Mouse (Mus musculus): ENCODE measurements around the gene Mrpl20. TPM values are rescaled to one million over a fixed set of nuclear protein-coding genes. Genes with fewer than 3 reads are reported as not detected.

Mrpl20 gene
- total and polyA plus RNA-seq, 2 experiments = 29.7 to 72.4 TPM

- Histone ChIP-seq H3K9ac (ENCODE audit: low read depth, low read length) (peak overlapping the region; percentile 96), H3K79me2 (ENCODE audit: control insufficient read depth, insufficient read depth, low read length) (peaks cover 18% of the 10 kb centered on the region; the same call in 1 of the 2 replicates), H3K27ac (replicated peaks; ENCODE audit: insufficient read depth, low read depth, low read length) (peak overlapping the region; percentile 84), H3K4me3 (ENCODE audit: insufficient read depth, low read depth, low read length) (peak overlapping the region; percentile 84), H3K27me3 (ENCODE audit: control insufficient read depth, insufficient read depth, low read length) (no peaks in the 10 kb centered on the region), H3K36me3 (ENCODE audit: control insufficient read depth, insufficient read depth, low read length) (peaks cover 59% of the 10 kb centered on the region), H3K4me1 (ENCODE audit: control insufficient read depth, insufficient read depth, low read length) (peaks cover 14% of the 10 kb centered on the region; the same call in 1 of the 2 replicates)
- DNase-seq (ENCODE audit: extremely low read depth, low read depth, low spot score) = no peak
- under 1% methylated on average over 49 of the region's 49 CpGs for WGBS
- TF ChIP-seq CTCF (IDR thresholded peaks at IDR 0.05; ENCODE audit: low read depth, low read length) (no peak), POLR2A (IDR thresholded peaks at IDR 0.05; ENCODE audit: extremely low read depth, insufficient read depth, low read length) (no peak)
These were observed 10.0 kb downstream of the Mrpl20 start for GRCm38 (mm10) chr4:155812665-155813181.

- no peak for DNase-seq (ENCODE audit: extremely low read depth, low read depth, low spot score)
These were observed 14.9 kb downstream of the Mrpl20 start for GRCm38 (mm10) chr4:155817533-155817932.

GRCm38 (mm10) chr4:155821025-155821424 lies 18.3 kb downstream of the Mrpl20 start:
- TF ChIP-seq POLR2A (IDR thresholded peaks at IDR 0.05; ENCODE audit: extremely low read depth, insufficient read depth, low read length) (no peak), CTCF (IDR thresholded peaks at IDR 0.05; ENCODE audit: low read depth, low read length) (peak; percentile 13; the same call in 1 of the 2 replicates)
- peaks cover 87% of the 10 kb centered on the region for H3K36me3 ChIP-seq (ENCODE audit: control insufficient read depth, insufficient read depth, low read length)

More at GRCm38 (mm10) chr4:155817533-155817932, 14.9 kb downstream of the Mrpl20 start:
- H3K79me2 ChIP-seq (ENCODE audit: control insufficient read depth, insufficient read depth, low read length) = peaks cover 16% of the 10 kb centered on the region; the same call in 1 of the 2 replicates
- H3K4me1 ChIP-seq (ENCODE audit: control insufficient read depth, insufficient read depth, low read length) = peaks cover 9% of the 10 kb centered on the region; the same call in 1 of the 2 replicates
- H3K36me3 ChIP-seq (ENCODE audit: control insufficient read depth, insufficient read depth, low read length) = peaks cover 76% of the 10 kb centered on the region
- no peak overlapping the region for H3K9ac ChIP-seq (ENCODE audit: low read depth, low read length)
- H3K27me3 ChIP-seq (ENCODE audit: control insufficient read depth, insufficient read depth, low read length) = no peaks in the 10 kb centered on the region
- no peak for TF ChIP-seq POLR2A (IDR thresholded peaks at IDR 0.05; ENCODE audit: extremely low read depth, insufficient read depth, low read length)
- no peak for TF ChIP-seq CTCF (IDR thresholded peaks at IDR 0.05; ENCODE audit: low read depth, low read length)
- H3K27ac ChIP-seq (replicated peaks; ENCODE audit: insufficient read depth, low read depth, low read length) = no peak overlapping the region
- 55% methylated on average over 4 of the region's 4 CpGs for WGBS
- no peak overlapping the region for H3K4me3 ChIP-seq (ENCODE audit: insufficient read depth, low read depth, low read length)

GRCm38 (mm10) chr4:155823443-155823842 lies 20.8 kb downstream of the Mrpl20 start:
- peaks cover 73% of the 10 kb centered on the region for H3K36me3 ChIP-seq (ENCODE audit: control insufficient read depth, insufficient read depth, low read length)
- no peak overlapping the region for H3K9ac ChIP-seq (ENCODE audit: low read depth, low read length)
- TF ChIP-seq POLR2A (IDR thresholded peaks at IDR 0.05; ENCODE audit: extremely low read depth, insufficient read depth, low read length) = no peak
- TF ChIP-seq CTCF (IDR thresholded peaks at IDR 0.05; ENCODE audit: low read depth, low read length) = no peak
- H3K4me1 ChIP-seq (ENCODE audit: control insufficient read depth, insufficient read depth, low read length) = no peaks in the 10 kb centered on the region
- H3K27ac ChIP-seq (replicated peaks; ENCODE audit: insufficient read depth, low read depth, low read length) = no peak overlapping the region
- no peaks in the 10 kb centered on the region for H3K27me3 ChIP-seq (ENCODE audit: control insufficient read depth, insufficient read depth, low read length)
- 93% methylated on average over 16 of the region's 16 CpGs for whole genome bisulfite sequencing
- H3K4me3 ChIP-seq (ENCODE audit: insufficient read depth, low read depth, low read length) = no peak overlapping the region
- H3K79me2 ChIP-seq (ENCODE audit: control insufficient read depth, insufficient read depth, low read length) = no peaks in the 10 kb centered on the region
- DNase-seq (ENCODE audit: extremely low read depth, low read depth, low spot score) = no peak

More at GRCm38 (mm10) chr4:155821025-155821424, 18.3 kb downstream of the Mrpl20 start:
- H3K27ac ChIP-seq (replicated peaks; ENCODE audit: insufficient read depth, low read depth, low read length) = no peak overlapping the region
- H3K79me2 ChIP-seq (ENCODE audit: control insufficient read depth, insufficient read depth, low read length) = no peaks in the 10 kb centered on the region; the same call in 1 of the 2 replicates
- H3K27me3 ChIP-seq (ENCODE audit: control insufficient read depth, insufficient read depth, low read length) = no peaks in the 10 kb centered on the region
- no peak for DNase-seq (ENCODE audit: extremely low read depth, low read depth, low spot score)
- WGBS = 74% methylated on average over 7 of the region's 7 CpGs
- no peak overlapping the region for H3K4me3 ChIP-seq (ENCODE audit: insufficient read depth, low read depth, low read length)
- H3K4me1 ChIP-seq (ENCODE audit: control insufficient read depth, insufficient read depth, low read length) = no peaks in the 10 kb centered on the region
- H3K9ac ChIP-seq (ENCODE audit: low read depth, low read length) = no peak overlapping the region

GRCm38 (mm10) chr4:155829866-155830265 lies 27.2 kb downstream of the Mrpl20 start:
- Histone ChIP-seq H3K27ac (replicated peaks; ENCODE audit: insufficient read depth, low read depth, low read length) (no peak overlapping the region), H3K27me3 (ENCODE audit: control insufficient read depth, insufficient read depth, low read length) (no peaks in the 10 kb centered on the region), H3K4me3 (ENCODE audit: insufficient read depth, low read depth, low read length) (no peak overlapping the region), H3K4me1 (ENCODE audit: control insufficient read depth, insufficient read depth, low read length) (peaks cover 18% of the 10 kb centered on the region), H3K36me3 (ENCODE audit: control insufficient read depth, insufficient read depth, low read length) (peaks cover 16% of the 10 kb centered on the region), H3K79me2 (ENCODE audit: control insufficient read depth, insufficient read depth, low read length) (peaks cover 8% of the 10 kb centered on the region; the same call in 1 of the 2 replicates), H3K9ac (ENCODE audit: low read depth, low read length) (no peak overlapping the region)
- no peak for DNase-seq (ENCODE audit: extremely low read depth, low read depth, low spot score)
- TF ChIP-seq CTCF (IDR thresholded peaks at IDR 0.05; ENCODE audit: low read depth, low read length) (no peak), POLR2A (IDR thresholded peaks at IDR 0.05; ENCODE audit: extremely low read depth, insufficient read depth, low read length) (no peak)
- 86% methylated on average over 4 of the region's 4 CpGs for WGBS

- Histone ChIP-seq H3K36me3 (ENCODE audit: control insufficient read depth, insufficient read depth, low read length) (peaks cover 10% of the 10 kb centered on the region), H3K27me3 (ENCODE audit: control insufficient read depth, insufficient read depth, low read length) (no peaks in the 10 kb centered on the region), H3K9ac (ENCODE audit: low read depth, low read length) (no peak overlapping the region), H3K4me3 (ENCODE audit: insufficient read depth, low read depth, low read length) (no peak overlapping the region), H3K79me2 (ENCODE audit: control insufficient read depth, insufficient read depth, low read length) (peaks cover 8% of the 10 kb centered on the region; the same call in 1 of the 2 replicates), H3K4me1 (ENCODE audit: control insufficient read depth, insufficient read depth, low read length) (peaks cover 18% of the 10 kb centered on the region), H3K27ac (replicated peaks; ENCODE audit: insufficient read depth, low read depth, low read length) (no peak overlapping the region; the same call in 1 of the 2 replicates)
- TF ChIP-seq CTCF (IDR thresholded peaks at IDR 0.05; ENCODE audit: low read depth, low read length) (no peak), POLR2A (IDR thresholded peaks at IDR 0.05; ENCODE audit: extremely low read depth, insufficient read depth, low read length) (no peak)
- 50% methylated on average over 8 of the region's 8 CpGs for WGBS
- DNase-seq (ENCODE audit: extremely low read depth, low read depth, low spot score) = no peak
These were observed 27.9 kb downstream of the Mrpl20 start for GRCm38 (mm10) chr4:155830596-155830995.

All from liver, adult 2 months (tissue).